Mouse (Mus musculus): Measurements from ENCODE around the gene Pafah2. TPM values are rescaled to one million over a fixed set of nuclear protein-coding genes. Genes with fewer than 3 reads are reported as not detected.

Pafah2 gene
- polyA plus RNA-seq, 1 experiment, result 8.9 TPM

- peaks cover 16% of the 10 kb centered on the region for H3K4me1 ChIP-seq (ENCODE audit: control insufficient read depth, insufficient read depth, low read length)
- H3K27ac ChIP-seq (ENCODE audit: insufficient read depth, low read length), result no peak overlapping the region
- peak overlapping the region; percentile 42 for H3K4me3 ChIP-seq (ENCODE audit: insufficient read depth, low read length)
- TF ChIP-seq POLR2A (IDR thresholded peaks at IDR 0.05; ENCODE audit: extremely low read depth, insufficient read depth, low read length) (no peak), CTCF (IDR thresholded peaks at IDR 0.05; ENCODE audit: extremely low read depth, insufficient read depth, low read length) (no peak)
These were observed 73.9 kb downstream of the Pafah2 start for GRCm38 (mm10) chr4:134469985-134470384.

- TF ChIP-seq CTCF (IDR thresholded peaks at IDR 0.05; ENCODE audit: extremely low read depth, insufficient read depth, low read length), result 0 out of 2 replicates have a peak, but pooled peaks have one; percentile 4
- TF ChIP-seq POLR2A (IDR thresholded peaks at IDR 0.05; ENCODE audit: extremely low read depth, insufficient read depth, low read length), result no peak
- Histone ChIP-seq H3K27ac (ENCODE audit: insufficient read depth, low read length) (no peak overlapping the region), H3K4me3 (ENCODE audit: insufficient read depth, low read length) (no peak overlapping the region), H3K4me1 (ENCODE audit: control insufficient read depth, insufficient read depth, low read length) (peaks cover 11% of the 10 kb centered on the region)
These were observed 75.3 kb downstream of the Pafah2 start for GRCm38 (mm10) chr4:134471469-134471868.

GRCm38 (mm10) chr4:134473764-134474163 is 77.6 kb downstream of the Pafah2 start:
- Histone ChIP-seq H3K27ac (ENCODE audit: insufficient read depth, low read length) (peak overlapping the region; percentile 81), H3K4me3 (ENCODE audit: insufficient read depth, low read length) (no peak overlapping the region), H3K4me1 (ENCODE audit: control insufficient read depth, insufficient read depth, low read length) (peaks cover 9% of the 10 kb centered on the region)
- no peak for TF ChIP-seq CTCF (IDR thresholded peaks at IDR 0.05; ENCODE audit: extremely low read depth, insufficient read depth, low read length)
- TF ChIP-seq POLR2A (IDR thresholded peaks at IDR 0.05; ENCODE audit: extremely low read depth, insufficient read depth, low read length), result no peak

DNA sequence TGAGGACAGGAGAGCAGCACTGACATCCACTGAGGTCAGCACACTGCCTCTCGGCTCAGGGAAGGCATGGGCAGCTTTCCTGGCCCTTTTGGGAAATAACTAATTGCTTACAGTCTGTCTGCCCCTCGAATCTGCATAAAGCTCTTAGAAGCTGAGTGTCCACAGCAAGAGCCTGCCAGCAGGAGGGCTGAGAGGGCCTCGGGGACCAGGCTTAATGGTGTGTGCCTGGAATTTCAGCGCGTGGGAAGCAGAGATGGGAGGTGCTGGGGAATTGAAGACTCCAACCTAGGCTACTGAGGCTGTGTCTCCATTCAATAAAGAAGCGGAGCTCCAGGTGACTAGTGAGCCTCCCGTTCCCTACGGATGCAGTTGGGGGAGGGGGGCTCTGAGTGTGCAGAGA is 78.1 kb downstream of the Pafah2 start:
- H3K27ac ChIP-seq (ENCODE audit: insufficient read depth, low read length), result peak overlapping the region; percentile 81
- peaks cover 9% of the 10 kb centered on the region for H3K4me1 ChIP-seq (ENCODE audit: control insufficient read depth, insufficient read depth, low read length)
- TF ChIP-seq POLR2A (IDR thresholded peaks at IDR 0.05; ENCODE audit: extremely low read depth, insufficient read depth, low read length), result 0 out of 2 replicates have a peak, but pooled peaks have one; percentile 17
- no peak for TF ChIP-seq CTCF (IDR thresholded peaks at IDR 0.05; ENCODE audit: extremely low read depth, insufficient read depth, low read length)
- H3K4me3 ChIP-seq (ENCODE audit: insufficient read depth, low read length), result no peak overlapping the region

DNA sequence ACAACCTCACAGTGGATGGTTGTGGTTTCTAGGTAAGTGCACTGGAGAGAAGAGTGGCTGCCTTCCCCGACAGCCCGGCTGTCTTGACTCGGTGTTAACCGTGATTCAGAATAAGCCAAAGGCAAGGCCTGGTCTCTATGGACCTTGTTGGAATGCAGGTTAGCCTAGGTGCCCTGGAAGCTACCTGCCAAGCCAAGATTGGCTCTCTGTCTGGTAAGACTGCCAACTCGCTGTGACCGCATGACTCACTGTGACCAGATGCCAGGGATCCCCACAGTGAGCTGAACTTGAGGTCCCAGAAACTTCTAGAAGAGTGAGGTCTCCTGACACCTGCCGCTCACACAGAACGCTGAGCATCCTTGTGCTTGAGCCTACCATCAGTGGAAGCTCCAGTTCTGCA is 80.8 kb downstream of the Pafah2 start:
- H3K27ac ChIP-seq (ENCODE audit: insufficient read depth, low read length), result peak overlapping the region; percentile 10; the same call in 1 of the 2 replicates
- TF ChIP-seq POLR2A (IDR thresholded peaks at IDR 0.05; ENCODE audit: extremely low read depth, insufficient read depth, low read length) (0 out of 2 replicates have a peak, but pooled peaks have one; percentile 9), CTCF (IDR thresholded peaks at IDR 0.05; ENCODE audit: extremely low read depth, insufficient read depth, low read length) (no peak)
- peaks cover 9% of the 10 kb centered on the region for H3K4me1 ChIP-seq (ENCODE audit: control insufficient read depth, insufficient read depth, low read length)
- H3K4me3 ChIP-seq (ENCODE audit: insufficient read depth, low read length), result no peak overlapping the region

Other genes starting within 250 kb of the Pafah2 start
- 16.0 and 22.2 TPM in 2 replicates for gene Cep85, start 209.2 kb upstream of the Pafah2 start, polyA plus RNA-seq (2012; rRNA removed)
- not detected in 2 replicates for gene Gm7534, start 193.3 kb upstream of the Pafah2 start, polyA plus RNA-seq (2012; rRNA removed)
- 0.08 TPM in 1 of 2 replicates, not detected in the other for gene Catsper4, start 168.9 kb upstream of the Pafah2 start, polyA plus RNA-seq (2012; rRNA removed)
- 0.35 and 0.68 TPM in 2 replicates for gene Cnksr1, start 157.9 kb upstream of the Pafah2 start, polyA plus RNA-seq (2012; rRNA removed)
- gene E130218I03Rik, start 152.7 kb upstream of the Pafah2 start, polyA plus RNA-seq (2012; rRNA removed), result not detected in 2 replicates
- 12.0 and 13.5 TPM in 2 replicates for gene Zfp593, start 150.7 kb upstream of the Pafah2 start, polyA plus RNA-seq (2012; rRNA removed)
- not detected in 2 replicates for gene Gm30191, start 149.4 kb upstream of the Pafah2 start, polyA plus RNA-seq (2012; rRNA removed)
- 7.7 and 8.5 TPM in 2 replicates for gene Grrp1, start 142.2 kb upstream of the Pafah2 start, polyA plus RNA-seq (2012; rRNA removed)
- gene Pdik1l, start 108.4 kb upstream of the Pafah2 start, polyA plus RNA-seq (2012; rRNA removed), result 8.9 and 9.1 TPM in 2 replicates
- gene Trim63, start 81.2 kb upstream of the Pafah2 start, polyA plus RNA-seq (2012; rRNA removed), result 0.17 and 0.19 TPM in 2 replicates
- gene Slc30a2, start 53.1 kb upstream of the Pafah2 start, polyA plus RNA-seq (2012; rRNA removed), result 0.02 and 0.06 TPM in 2 replicates
- 49.2 and 52.7 TPM in 2 replicates for gene Extl1, start 12.5 kb upstream of the Pafah2 start, polyA plus RNA-seq (2012; rRNA removed)
- gene Stmn1, start 72.0 kb downstream of the Pafah2 start, polyA plus RNA-seq (2012; rRNA removed), result 901 and 956 TPM in 2 replicates
- gene Paqr7, start 100.4 kb downstream of the Pafah2 start, polyA plus RNA-seq (2012; rRNA removed), result 78.7 and 81.5 TPM in 2 replicates
- gene Aunip, start 114.7 kb downstream of the Pafah2 start, polyA plus RNA-seq (2012; rRNA removed), result 0.23 and 0.31 TPM in 2 replicates
- gene Mtfr1l, start 139.1 kb downstream of the Pafah2 start, polyA plus RNA-seq (2012; rRNA removed), result 111 and 118 TPM in 2 replicates
- gene Selenon, start 155.8 kb downstream of the Pafah2 start, polyA plus RNA-seq (2012; rRNA removed), result 19.0 and 20.4 TPM in 2 replicates